Mouse (Mus musculus) ES-E14 (cell line): ENCODE data around the gene Dennd4c.

Source experiments
- CHD2 ChIP-seq: IDR thresholded peaks from 2 replicates; pipeline ENCODE4 v1.6.1; 2014; ENCODE audit warnings: mild to moderate bottlenecking, low read depth, low read length, inconsistent platforms
- HCFC1 ChIP-seq: IDR thresholded peaks from 2 replicates; pipeline ENCODE4 v1.6.1; 2012; ENCODE audit warnings: low read length, inconsistent platforms, borderline replicate concordance; ENCODE audit not compliant: insufficient read depth
- MAFK ChIP-seq: IDR thresholded peaks from 2 replicates; pipeline ENCODE4 v1.6.1; 2014; ENCODE audit warnings: mild to moderate bottlenecking, low read depth, low read length, inconsistent platforms; ENCODE audit not compliant: insufficient read depth
- ZC3H11A ChIP-seq: IDR thresholded peaks from 2 replicates; pipeline ENCODE4 v1.6.1; 2012; ENCODE audit warnings: low read depth, mild to moderate bottlenecking, inconsistent platforms, low read length, borderline replicate concordance

- TF ChIP-seq CHD2 (no peak), HCFC1 (no peak), ZC3H11A (no peak), MAFK (no peak)
Measured at GRCm38 (mm10) chr4:86873072-86873471, 124.7 kb downstream of the Dennd4c start.
